Mouse (Mus musculus): ENCODE results near the gene R3hcc1l.

GRCm38 (mm10) chr19:42597896-42598295 is 79.3 kb downstream of the R3hcc1l start:
- TF ChIP-seq CTCF (IDR thresholded peaks at IDR 0.05) (no peak), EP300 (IDR thresholded peaks at IDR 0.05) (no peak)
